Mouse (Mus musculus): ENCODE data around the gene Shank2. TPM values are rescaled to one million over a fixed set of nuclear protein-coding genes. Genes with fewer than 3 reads are reported as not detected.

The Shank2 gene
- polyA plus RNA-seq, 1 experiment from 2014 or later: not detected

DNA sequence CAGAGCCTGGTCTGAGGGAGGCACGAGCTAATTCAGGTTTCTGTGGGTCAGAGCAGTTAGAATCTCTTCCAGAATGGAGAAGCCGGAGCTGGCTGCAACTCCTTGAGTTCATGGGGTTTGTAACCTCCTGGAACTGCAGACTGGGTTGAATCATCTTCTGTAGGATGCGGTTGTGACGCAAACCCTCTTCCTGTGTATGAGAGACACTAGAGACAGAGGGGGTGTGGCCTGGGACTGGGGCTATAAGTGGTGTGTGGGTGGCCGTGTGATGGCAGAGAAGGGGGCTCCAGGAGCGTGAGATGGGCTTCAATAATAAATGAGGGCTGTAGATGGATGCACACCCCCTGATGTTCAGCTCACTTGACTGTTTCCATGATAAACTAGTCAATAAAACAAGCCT is 286.3 kb downstream of the Shank2 start:
- Histone ChIP-seq H3K27ac (no peak overlapping the region), H3K79me2 (ENCODE audit: inconsistent target) (no peaks in the 10 kb centered on the region), H3K4me3 (ENCODE audit: inconsistent target) (no peak overlapping the region), H3K36me3 (ENCODE audit: inconsistent target) (no peaks in the 10 kb centered on the region)
- WGBS (ENCODE audit: missing documents): 59% methylated on average over 6 of the region's 6 CpGs

GRCm38 (mm10) chr7:144291478-144291877 is 289.8 kb downstream of the Shank2 start:
- Histone ChIP-seq H3K4me3 (ENCODE audit: inconsistent target) (no peak overlapping the region), H3K79me2 (ENCODE audit: inconsistent target) (no peaks in the 10 kb centered on the region), H3K27ac (no peak overlapping the region), H3K36me3 (ENCODE audit: inconsistent target) (no peaks in the 10 kb centered on the region)
- WGBS (ENCODE audit: missing documents): 52% methylated on average over 7 of the region's 7 CpGs

- 82% methylated on average over 3 of the region's 3 CpGs for whole genome bisulfite sequencing (ENCODE audit: missing documents)
- Histone ChIP-seq H3K36me3 (ENCODE audit: inconsistent target) (no peaks in the 10 kb centered on the region), H3K4me3 (ENCODE audit: inconsistent target) (no peak overlapping the region), H3K27ac (no peak overlapping the region), H3K79me2 (ENCODE audit: inconsistent target) (no peaks in the 10 kb centered on the region)
Measured at GRCm38 (mm10) chr7:144293611-144294010, 291.9 kb downstream of the Shank2 start.

- no peaks in the 10 kb centered on the region for H3K36me3 ChIP-seq (ENCODE audit: inconsistent target)
- H3K4me3 ChIP-seq (ENCODE audit: inconsistent target): no peak overlapping the region
- no peaks in the 10 kb centered on the region for H3K79me2 ChIP-seq (ENCODE audit: inconsistent target)
- H3K27ac ChIP-seq: no peak overlapping the region
- WGBS (ENCODE audit: missing documents): 47% methylated on average over 13 of the region's 13 CpGs
Measured at GRCm38 (mm10) chr7:144294239-144295200, 292.8 kb downstream of the Shank2 start.

DNA sequence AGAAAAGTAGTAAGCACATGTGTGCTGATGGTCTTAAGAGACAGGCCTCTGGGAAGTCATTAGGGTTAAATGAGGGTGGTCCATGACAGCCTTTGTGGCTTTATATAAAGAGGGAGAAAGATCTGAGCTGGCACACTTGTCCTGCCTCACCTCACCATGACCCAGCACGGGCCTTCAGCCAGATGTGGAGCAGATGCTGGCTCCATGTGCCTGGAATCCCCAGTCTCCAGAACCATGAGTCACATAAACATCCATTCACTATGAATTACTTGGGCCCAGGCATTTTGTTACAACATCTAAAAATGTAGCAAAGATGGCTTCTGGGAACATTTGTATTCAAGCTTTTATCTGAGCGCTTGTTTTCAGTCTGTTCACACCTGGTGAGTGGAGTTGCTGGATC is 297.6 kb downstream of the Shank2 start:
- WGBS (ENCODE audit: missing documents): 88% methylated on average over 2 of the region's 2 CpGs
- Histone ChIP-seq H3K79me2 (ENCODE audit: inconsistent target) (no peaks in the 10 kb centered on the region), H3K36me3 (ENCODE audit: inconsistent target) (no peaks in the 10 kb centered on the region), H3K4me3 (ENCODE audit: inconsistent target) (no peak overlapping the region), H3K27ac (no peak overlapping the region)

DNA sequence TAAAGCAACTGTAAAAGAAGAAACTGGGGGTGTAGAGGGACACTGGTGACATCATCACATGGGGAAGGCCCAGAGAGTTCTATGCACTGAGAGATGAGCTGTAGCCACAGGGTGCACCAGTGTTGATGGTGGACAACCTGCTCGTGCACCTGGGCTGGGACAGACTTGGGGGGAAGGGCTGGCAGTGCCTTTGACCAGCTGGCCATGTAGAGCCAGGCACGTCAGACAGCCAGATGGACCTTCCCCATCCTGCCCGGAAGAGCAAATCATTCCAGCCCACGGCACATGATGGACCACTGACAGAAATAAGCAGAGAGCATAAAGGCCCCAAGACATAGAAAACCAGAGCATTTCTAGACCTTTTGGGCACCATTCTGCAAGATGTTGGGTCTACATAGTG is 299.9 kb downstream of the Shank2 start:
- no peak overlapping the region for H3K27ac ChIP-seq
- no peaks in the 10 kb centered on the region for H3K79me2 ChIP-seq (ENCODE audit: inconsistent target)
- 80% methylated on average over 4 of the region's 4 CpGs for WGBS (ENCODE audit: missing documents)
- no peak overlapping the region for H3K4me3 ChIP-seq (ENCODE audit: inconsistent target)
- no peaks in the 10 kb centered on the region for H3K36me3 ChIP-seq (ENCODE audit: inconsistent target)

GRCm38 (mm10) chr7:144302498-144302897 is 300.8 kb downstream of the Shank2 start:
- 77% methylated on average over 5 of the region's 5 CpGs for WGBS (ENCODE audit: missing documents)
- Histone ChIP-seq H3K79me2 (ENCODE audit: inconsistent target) (no peaks in the 10 kb centered on the region), H3K4me3 (ENCODE audit: inconsistent target) (no peak overlapping the region), H3K27ac (no peak overlapping the region), H3K36me3 (ENCODE audit: inconsistent target) (no peaks in the 10 kb centered on the region)

DNA sequence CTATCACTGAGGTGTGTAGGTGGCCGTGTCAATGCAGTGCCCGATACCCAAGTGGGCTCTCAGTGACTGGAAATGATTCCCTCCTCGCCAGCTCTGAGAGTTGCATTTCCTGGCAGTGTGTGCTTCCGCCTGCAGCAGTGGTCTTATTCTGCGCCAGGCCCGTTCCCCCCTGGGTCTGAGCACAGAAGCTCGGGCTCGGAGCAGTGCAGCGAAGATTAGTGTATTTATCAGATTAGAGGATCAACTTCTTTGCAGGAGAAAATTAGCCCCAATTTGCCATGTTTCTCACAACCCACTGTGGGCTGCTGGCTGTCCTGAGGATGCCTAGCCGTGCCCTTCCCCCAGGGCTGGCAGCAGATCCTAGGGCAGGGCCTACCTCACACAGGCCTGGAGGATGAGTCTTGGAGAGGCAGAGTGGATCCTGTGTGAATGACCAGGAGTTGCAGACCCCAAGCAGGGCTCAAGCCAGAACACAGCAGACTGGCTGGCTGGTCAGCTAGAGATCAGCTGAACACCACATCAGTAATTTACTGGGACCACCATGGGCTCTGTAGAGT is 306.2 kb downstream of the Shank2 start:
- Histone ChIP-seq H3K79me2 (ENCODE audit: inconsistent target) (no peaks in the 10 kb centered on the region), H3K4me3 (ENCODE audit: inconsistent target) (no peak overlapping the region), H3K36me3 (ENCODE audit: inconsistent target) (no peaks in the 10 kb centered on the region), H3K27ac (no peak overlapping the region)
- 85% methylated on average over 10 of the region's 10 CpGs for WGBS (ENCODE audit: missing documents)

- WGBS (ENCODE audit: missing documents): 85% methylated on average over 11 of the region's 11 CpGs
- Histone ChIP-seq H3K27ac (no peak overlapping the region), H3K79me2 (ENCODE audit: inconsistent target) (no peaks in the 10 kb centered on the region), H3K4me3 (ENCODE audit: inconsistent target) (no peak overlapping the region), H3K36me3 (ENCODE audit: inconsistent target) (no peaks in the 10 kb centered on the region)
Measured at GRCm38 (mm10) chr7:144314438-144315105, 312.8 kb downstream of the Shank2 start.

GRCm38 (mm10) chr7:144316224-144316623 is 314.5 kb downstream of the Shank2 start:
- 90% methylated on average over 6 of the region's 6 CpGs for WGBS (ENCODE audit: missing documents)
- no peaks in the 10 kb centered on the region for H3K79me2 ChIP-seq (ENCODE audit: inconsistent target)
- no peaks in the 10 kb centered on the region for H3K36me3 ChIP-seq (ENCODE audit: inconsistent target)
- no peak overlapping the region for H3K4me3 ChIP-seq (ENCODE audit: inconsistent target)
- no peak overlapping the region for H3K27ac ChIP-seq

DNA sequence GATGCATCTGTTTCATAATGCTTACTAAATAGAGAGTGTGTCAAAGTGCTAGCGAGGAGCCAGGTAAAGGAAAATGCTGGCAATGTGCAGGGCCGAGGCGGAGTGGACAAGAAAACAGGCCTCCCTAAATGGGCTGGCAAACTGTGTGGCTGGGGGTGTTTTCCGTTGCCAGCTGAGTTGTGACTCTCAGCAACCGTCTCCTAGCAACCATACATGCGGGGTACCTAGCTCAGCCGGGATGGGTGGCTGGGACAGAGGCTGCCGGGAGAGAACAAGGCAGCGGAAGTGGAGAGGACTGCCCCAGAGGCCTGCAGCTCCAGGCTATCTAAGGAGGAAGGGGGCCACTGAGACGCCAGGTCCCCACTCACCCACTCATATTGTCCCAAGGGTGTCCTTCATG is 315.1 kb downstream of the Shank2 start:
- WGBS (ENCODE audit: missing documents): 46% methylated on average over 10 of the region's 10 CpGs

DNA sequence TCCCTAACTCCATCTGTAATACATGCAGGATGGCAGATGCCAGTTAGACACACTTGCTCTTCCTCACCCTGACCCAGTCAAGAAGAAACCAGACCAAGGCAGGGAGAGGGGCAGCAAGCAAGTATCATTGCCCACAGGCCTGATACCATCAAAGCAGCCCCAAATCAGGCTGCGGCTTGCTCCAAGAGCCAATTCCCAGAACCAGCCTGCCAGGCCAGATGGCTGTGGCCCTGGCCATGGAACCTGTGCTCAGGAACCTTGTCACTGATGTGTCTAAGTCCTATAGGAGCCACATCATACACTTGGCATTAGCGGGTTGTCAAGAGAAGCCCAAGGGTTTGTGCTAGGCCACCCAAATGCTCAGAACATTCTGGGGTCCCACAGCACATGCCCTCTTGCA is 322.3 kb downstream of the Shank2 start:
- Histone ChIP-seq H3K27ac (no peak overlapping the region), H3K4me3 (ENCODE audit: inconsistent target) (no peak overlapping the region), H3K79me2 (ENCODE audit: inconsistent target) (no peaks in the 10 kb centered on the region), H3K36me3 (ENCODE audit: inconsistent target) (no peaks in the 10 kb centered on the region)
- WGBS (ENCODE audit: missing documents): 96% methylated on average over 2 of the region's 2 CpGs

More for the DNA sequence above, 315.1 kb downstream of the Shank2 start:
- H3K79me2 ChIP-seq (ENCODE audit: inconsistent target): no peaks in the 10 kb centered on the region
- no peak overlapping the region for H3K4me3 ChIP-seq (ENCODE audit: inconsistent target)
- H3K36me3 ChIP-seq (ENCODE audit: inconsistent target): no peaks in the 10 kb centered on the region
- H3K27ac ChIP-seq: no peak overlapping the region

- Histone ChIP-seq H3K36me3 (ENCODE audit: inconsistent target) (no peaks in the 10 kb centered on the region), H3K79me2 (ENCODE audit: inconsistent target) (no peaks in the 10 kb centered on the region), H3K4me3 (ENCODE audit: inconsistent target) (no peak overlapping the region), H3K27ac (no peak overlapping the region)
- 86% methylated on average over 6 of the region's 6 CpGs for WGBS (ENCODE audit: missing documents)
Measured at GRCm38 (mm10) chr7:144324861-144325260, 323.1 kb downstream of the Shank2 start.

- H3K79me2 ChIP-seq (ENCODE audit: inconsistent target): no peaks in the 10 kb centered on the region
- no peak overlapping the region for H3K4me3 ChIP-seq (ENCODE audit: inconsistent target)
- no peaks in the 10 kb centered on the region for H3K36me3 ChIP-seq (ENCODE audit: inconsistent target)
- H3K27ac ChIP-seq: no peak overlapping the region
- WGBS (ENCODE audit: missing documents): 88% methylated on average over 10 of the region's 10 CpGs
Measured at GRCm38 (mm10) chr7:144325603-144326002, 323.9 kb downstream of the Shank2 start.

- H3K79me2 ChIP-seq (ENCODE audit: inconsistent target): no peaks in the 10 kb centered on the region
- H3K27ac ChIP-seq: no peak overlapping the region
- no peaks in the 10 kb centered on the region for H3K36me3 ChIP-seq (ENCODE audit: inconsistent target)
- H3K4me3 ChIP-seq (ENCODE audit: inconsistent target): no peak overlapping the region
- WGBS (ENCODE audit: missing documents): 71% methylated on average over 2 of the region's 2 CpGs
Measured at GRCm38 (mm10) chr7:144329403-144329890, 327.7 kb downstream of the Shank2 start.
